Mouse (Mus musculus) cortical plate, adult 2 months (tissue): ENCODE measurements at regions not wholly inside any gene's neighbourhood (a gene's known extent, or its start where the extent isn't known, plus 50 kb on each side); places are given as distances from the start of the nearest gene placed in this dataset.

Experiments used
- CTCF ChIP-seq: fragments of 200-500 bp; IDR thresholded peaks from 2 replicates; pipeline ENCODE4 v1.5.1; 2011; ENCODE audit warnings: mild to moderate bottlenecking, control low read depth, low read length; ENCODE audit not compliant: insufficient read depth; ENCODE audit errors: extremely low read depth
- POLR2A ChIP-seq: fragments of 200-500 bp; IDR thresholded peaks from 2 replicates; pipeline ENCODE4 v1.6.1; 2011; ENCODE audit warnings: mild to moderate bottlenecking, low read length, control low read depth; ENCODE audit not compliant: insufficient read depth; ENCODE audit errors: extremely low read depth

DNA sequence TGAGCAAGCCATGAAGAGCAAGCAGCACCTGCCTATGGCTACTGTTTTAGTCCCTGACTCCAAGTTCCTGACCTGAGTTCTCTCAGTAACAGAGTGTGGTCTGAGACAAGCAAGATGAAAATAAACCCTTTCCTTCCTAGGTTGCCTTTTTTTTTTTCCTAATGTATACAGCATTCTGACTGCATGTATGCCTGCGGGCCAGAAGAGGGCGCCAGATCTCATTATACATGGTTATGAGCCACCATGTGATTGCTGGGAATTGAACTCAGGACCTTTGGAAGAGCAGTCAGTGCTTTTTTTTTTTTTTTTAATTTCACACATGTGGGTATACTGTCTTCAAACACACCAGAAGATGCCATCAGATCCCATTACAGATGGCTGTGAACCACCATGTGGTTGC is 69.3 kb upstream of the Usp24 start:
- TF ChIP-seq CTCF (no peak), POLR2A (no peak)
